In the genomic region with DNA sequence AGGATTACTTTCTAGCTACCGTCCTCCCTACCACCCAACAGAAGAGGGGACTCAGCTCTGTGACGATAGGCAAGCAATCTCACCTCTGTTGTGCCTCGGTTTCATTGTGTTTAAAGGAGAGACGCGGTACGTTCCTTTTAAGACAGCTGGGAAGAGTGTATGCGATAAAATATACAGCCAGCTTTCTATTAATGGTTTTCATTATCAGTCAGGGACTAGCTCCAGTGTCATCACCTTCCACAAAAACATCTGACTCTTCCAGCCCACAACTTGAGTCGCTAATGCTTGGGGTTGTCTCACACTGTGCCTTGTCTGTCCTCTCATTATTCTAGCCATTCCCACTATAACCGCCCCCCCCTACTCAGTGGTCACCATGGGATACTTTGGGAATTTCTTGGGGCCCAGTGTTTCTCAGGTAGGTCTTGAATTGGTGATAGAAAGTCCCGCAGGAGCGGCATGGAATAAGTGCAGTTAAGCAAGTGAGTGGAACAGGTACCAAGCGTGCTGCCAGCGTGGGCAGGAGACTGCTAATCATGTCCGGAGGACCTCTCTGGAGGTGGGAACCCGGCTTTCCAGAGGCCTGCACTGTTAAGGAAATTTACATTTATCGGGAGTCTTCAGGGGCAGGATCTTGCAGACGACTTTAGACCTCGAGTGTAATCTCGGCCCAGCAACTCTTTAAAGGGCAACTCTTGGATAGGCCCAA, we compare ENCODE assay signal across 8 mouse cellular contexts. TPM values are rescaled to one million over a fixed set of nuclear protein-coding genes. Genes with fewer than 3 reads are reported as not detected.
DNase-seq lines count a peak whose midpoint lies in the region; ATAC-seq and TF ChIP-seq lines count a peak whose summit lies in the region.

No protein-coding gene starts in this region.

- no peak for DNase-seq in heart, adult 2 months
- no peak for DNase-seq in heart, adult 8-10 months (ENCODE audit: low spot score)
- peak; percentile 23 for DNase-seq in thymus, adult 2 months
- no peak for DNase-seq in thymus, adult 18-20 months
- peak; percentile 12 for DNase-seq in testis, postnatal 14 days (ENCODE audit: low spot score)
- no peak for DNase-seq in gastrocnemius, postnatal 36 days

- no peaks in the 10 kb centered on the region for H3K27me3 ChIP-seq in heart, adult 2 months (ENCODE audit: control insufficient read depth, insufficient read depth, low read length)
- no peaks in the 10 kb centered on the region for H3K27me3 ChIP-seq in thymus, adult 2 months (ENCODE audit: control insufficient read depth, insufficient read depth, low read length)
- no peaks in the 10 kb centered on the region; the same call in 1 of the 2 replicates for H3K27me3 ChIP-seq in liver, embryonic 12.5 days (replicated peaks)

- peak overlapping the region; percentile 99 for H3K27ac ChIP-seq in heart, adult 2 months
- no peak overlapping the region for H3K27ac ChIP-seq in thymus, adult 2 months (ENCODE audit: control insufficient read depth, insufficient read depth, low read length)
- peak overlapping the region; percentile 79 for H3K27ac ChIP-seq in liver, embryonic 12.5 days

- peak overlapping the region; percentile 62 for H3K9ac ChIP-seq in heart, adult 2 months (ENCODE audit: low read depth, low read length)
- peak overlapping the region; percentile 56; the same call in 1 of the 2 replicates for H3K9ac ChIP-seq in liver, embryonic 12.5 days

- no peak for ATAC-seq in liver, embryonic 12.5 days
- ATAC-seq in granulocyte monocyte progenitor cell, adult 5-6 weeks (replicated peaks; ENCODE audit: poor library complexity, severe bottlenecking) = no peak

- WGBS in heart, adult 2 months = 35% methylated on average over 19 of the region's 19 CpGs
- WGBS in thymus, adult 2 months = 69% methylated on average over 19 of the region's 19 CpGs
- WGBS in liver, embryonic 12.5 days (ENCODE audit: insufficient replicate concordance) = 32% methylated on average over 19 of the region's 19 CpGs

- H3K79me2 ChIP-seq in heart, adult 2 months (replicated peaks; ENCODE audit: control insufficient read depth, insufficient read depth, low read length) = no peaks in the 10 kb centered on the region

- H3K36me3 ChIP-seq in heart, adult 2 months (ENCODE audit: control insufficient read depth, insufficient read depth, low read length) = no peaks in the 10 kb centered on the region
- H3K36me3 ChIP-seq in thymus, adult 2 months (ENCODE audit: control insufficient read depth, insufficient read depth, low read length) = no peaks in the 10 kb centered on the region
- no peaks in the 10 kb centered on the region for H3K36me3 ChIP-seq in liver, embryonic 12.5 days

- H3K4me2 ChIP-seq in liver, embryonic 12.5 days = peak overlapping the region; percentile 100

- no peaks in the 10 kb centered on the region for H3K9me3 ChIP-seq in liver, embryonic 12.5 days (replicated peaks)

- H3K4me3 ChIP-seq in heart, adult 2 months = peak overlapping the region; percentile 49
- peak overlapping the region; percentile 57 for H3K4me3 ChIP-seq in thymus, adult 2 months (ENCODE audit: control insufficient read depth, insufficient read depth, low read length)
- H3K4me3 ChIP-seq in liver, embryonic 12.5 days = peak overlapping the region; percentile 78

- TF ChIP-seq POLR2A in heart, adult 2 months (IDR thresholded peaks at IDR 0.05; ENCODE audit: insufficient read depth, low read depth, low read length) = no peak
- TF ChIP-seq POLR2A in thymus, adult 2 months (IDR thresholded peaks at IDR 0.05; ENCODE audit: control insufficient read depth, extremely low read depth, insufficient read depth, low read length, poor library complexity) = no peak

- intact Hi-C loops in heart, adult 2 months (cut with DNase I) = loop anchor here (1.0 to 10.0 kb wide), 3 partner anchors 37 to 197 kb away; no protein-coding TSS in a partner anchor
- intact Hi-C loops in gastrocnemius, postnatal 36 days (cut with DNase I) = loop anchor here (5.0 kb wide), 1 partner anchor 70 kb away; a partner anchor contains a TSS

- no peak for TF ChIP-seq EP300 in heart, adult 2 months (IDR thresholded peaks at IDR 0.05; ENCODE audit: insufficient read depth, low read depth, low read length)

- no peak for TF ChIP-seq CTCF in heart, adult 2 months (IDR thresholded peaks at IDR 0.05)
- no peak for TF ChIP-seq CTCF in thymus, adult 2 months (IDR thresholded peaks at IDR 0.05; ENCODE audit: borderline replicate concordance, control insufficient read depth, extremely low read depth, insufficient read depth, low read length, poor library complexity)

- H3K4me1 ChIP-seq in heart, adult 2 months (ENCODE audit: control insufficient read depth, insufficient read depth, low read length) = peaks cover 6% of the 10 kb centered on the region
- peaks cover 15% of the 10 kb centered on the region for H3K4me1 ChIP-seq in thymus, adult 2 months (replicated peaks; ENCODE audit: control insufficient read depth, insufficient read depth, low read length)
- peaks cover 43% of the 10 kb centered on the region for H3K4me1 ChIP-seq in liver, embryonic 12.5 days

RNA-seq across cellular contexts. Expression of a gene that starts 1.0 kb away (rescaled TPM):
- total RNA-seq in heart, adult 2 months (2021) = 10 to 100 TPM; 33.9 to 36.6 TPM
- 25.3 and 45.6 TPM in 2 replicates for polyA plus RNA-seq in heart, adult 2 months (2012; rRNA removed)
- total RNA-seq in heart, adult 8-10 months (2022) = 10 to 100 TPM; 35.3 to 44.4 (median 39.4) TPM
- 6.7 and 7.5 TPM in 2 replicates for polyA plus RNA-seq in thymus, adult 2 months (2012; rRNA removed)
- 0.65 and 0.69 TPM in 2 replicates for polyA plus RNA-seq in liver, embryonic 12.5 days (2016; fragmentation: Nextera tagmentation; extraction: Ambion mirVana)
- total RNA-seq in granulocyte monocyte progenitor cell, adult 5-6 weeks (2014; fragmentation: Nextera tagmentation) = 3.6 and 7.4 TPM in 2 replicates
- 2.7 and 2.8 TPM in 2 replicates for total RNA-seq in granulocyte monocyte progenitor cell, adult 5-6 weeks (2017)
- 10 to 100 TPM; 44.4 to 53.9 TPM for total RNA-seq in gastrocnemius, postnatal 36 days (2021)

RNA-seq across cellular contexts. Expression of a gene that starts 14.0 kb away (rescaled TPM):
- total RNA-seq in heart, adult 2 months (2021) = 10 to 100 TPM; 10.5 to 14.3 TPM
- not detected in 2 replicates for polyA plus RNA-seq in heart, adult 2 months (2012; rRNA removed)
- 10 to 100 TPM in 3 of 4 experiments, 1 to 10 TPM in 1; 6.3 to 16.6 (median 15.0) TPM for total RNA-seq in heart, adult 8-10 months (2022)
- polyA plus RNA-seq in thymus, adult 2 months (2012; rRNA removed) = not detected in 2 replicates
- polyA plus RNA-seq in liver, embryonic 12.5 days (2016; fragmentation: Nextera tagmentation; extraction: Ambion mirVana) = not detected in 2 replicates
- not detected in 2 replicates for total RNA-seq in granulocyte monocyte progenitor cell, adult 5-6 weeks (2014; fragmentation: Nextera tagmentation)
- total RNA-seq in granulocyte monocyte progenitor cell, adult 5-6 weeks (2017) = not detected in 2 replicates
- total RNA-seq in gastrocnemius, postnatal 36 days (2021) = 10 to 100 TPM; 20.2 to 20.3 TPM

Comparison
In these comparisons a context has a peak if more than half of its experiments do, and no peak if none do; other contexts are left out.
1. DNase-seq: peak in thymus, adult 2 months (single experiment) and testis, postnatal 14 days (single experiment); none in heart, adult 2 months (0 of 2), heart, adult 8-10 months (single experiment), thymus, adult 18-20 months (0 of 2) and gastrocnemius, postnatal 36 days (0 of 2).
2. RNA of a gene that starts 1.0 kb away (total RNA-seq): 44.4 to 53.9 TPM in gastrocnemius, postnatal 36 days, 35.3 to 44.4 TPM in heart, adult 8-10 months and 33.9 to 36.6 TPM in heart, adult 2 months; 2.7 to 7.4 TPM in granulocyte monocyte progenitor cell, adult 5-6 weeks; every median in the first group is over 4 times any median in the second.
3. RNA of a gene that starts 14.0 kb away (total RNA-seq): 20.2 to 20.3 TPM in gastrocnemius, postnatal 36 days, 6.3 to 16.6 TPM in heart, adult 8-10 months and 10.5 to 14.3 TPM in heart, adult 2 months; not detected in granulocyte monocyte progenitor cell, adult 5-6 weeks; every median in the first group is over 4 times any median in the second.
4. Peak in every context shown above with its lines, with median percentiles within 50 percentile points of each other: H3K4me3 ChIP-seq.